Comparison of ENCODE assay signal across 9 mouse cellular contexts in genomic region chr10:18329096-18330038, GRCm38 (mm10). TPM values are rescaled to one million over a fixed set of nuclear protein-coding genes. Genes with fewer than 3 reads are reported as not detected.
DNase-seq lines count a peak whose midpoint lies in the region; ATAC-seq and TF ChIP-seq lines count a peak whose summit lies in the region.
"Had no signal": no experiment of that assay in that cellular context is flagged by ENCODE, and none has a peak within 500 bp of the region (broad histone marks: within the 10 kb centered on the region; RNA-seq: fewer than 3 reads in every experiment).

No protein-coding gene starts in this region.

- intact Hi-C loops in left cerebral cortex, adult 2 months (cut with DNase I), result no loop called here

- ATAC-seq in granulocyte monocyte progenitor cell, adult 5-6 weeks (replicated peaks; ENCODE audit: poor library complexity, severe bottlenecking), result peak; percentile 3; the same call in 1 of the 2 replicates
- peak; percentile 66 for ATAC-seq in intestine, embryonic 15.5 days
- ATAC-seq in liver, embryonic 15.5 days (ENCODE audit: insufficient read depth), result no peak

- 12% methylated on average over 23 of the region's 23 CpGs for WGBS in intestine, embryonic 15.5 days
- WGBS in liver, embryonic 15.5 days (ENCODE audit: insufficient replicate concordance), result 6% methylated on average over 22 of the region's 23 CpGs

- peak; percentile 22 to 26 for DNase-seq in left cerebral cortex, adult 2 months (ENCODE audit: extremely low spot score in 1 of 2, low spot score in 2 of 2)
- no peak for DNase-seq in left cerebral cortex, adult 11 months (ENCODE audit: low spot score)
- peak; percentile 40 for DNase-seq in cerebellum, postnatal 36 days
- peak; percentile 25 for DNase-seq in ovary, adult 18-20 months (ENCODE audit: low spot score)
- DNase-seq in thymus, postnatal 14 days, result no peak

- peak overlapping the region; percentile 30 for H3K9ac ChIP-seq in intestine, embryonic 15.5 days
- no peak overlapping the region for H3K9ac ChIP-seq in liver, embryonic 15.5 days

- peaks cover 14% of the 10 kb centered on the region for H3K4me1 ChIP-seq in intestine, embryonic 15.5 days (replicated peaks)
- H3K4me1 ChIP-seq in liver, embryonic 15.5 days (replicated peaks), result peaks cover 9% of the 10 kb centered on the region

- no peaks in the 10 kb centered on the region for H3K36me3 ChIP-seq in intestine, embryonic 15.5 days
- H3K36me3 ChIP-seq in liver, embryonic 15.5 days (replicated peaks), result no peaks in the 10 kb centered on the region

- peak overlapping the region; percentile 1; the same call in 1 of the 2 replicates for H3K4me3 ChIP-seq in left cerebral cortex, adult 2 months
- peak overlapping the region; percentile 25 for H3K4me3 ChIP-seq in intestine, embryonic 15.5 days (replicated peaks)
- H3K4me3 ChIP-seq in liver, embryonic 15.5 days (replicated peaks), result peak overlapping the region; percentile 17; the same call in 1 of the 2 replicates

- peak overlapping the region; percentile 75 for H3K4me2 ChIP-seq in intestine, embryonic 15.5 days (replicated peaks)
- H3K4me2 ChIP-seq in liver, embryonic 15.5 days, result peak overlapping the region; percentile 57

- no peaks in the 10 kb centered on the region for H3K27me3 ChIP-seq in intestine, embryonic 15.5 days (replicated peaks)
- no peaks in the 10 kb centered on the region for H3K27me3 ChIP-seq in liver, embryonic 15.5 days

- no peak overlapping the region for H3K27ac ChIP-seq in left cerebral cortex, adult 2 months
- H3K27ac ChIP-seq in intestine, embryonic 15.5 days, result peak overlapping the region; percentile 28; the same call in 1 of the 2 replicates
- no peak overlapping the region for H3K27ac ChIP-seq in liver, embryonic 15.5 days (replicated peaks)

- no peak for TF ChIP-seq CTCF in left cerebral cortex, adult 2 months (IDR thresholded peaks at IDR 0.05)

- no peaks in the 10 kb centered on the region for H3K9me3 ChIP-seq in intestine, embryonic 15.5 days
- no peaks in the 10 kb centered on the region for H3K9me3 ChIP-seq in liver, embryonic 15.5 days (replicated peaks)

RNA-seq across cellular contexts. Expression of gene Nhsl1, which starts 10.6 kb away (rescaled TPM):
- total RNA-seq in left cerebral cortex, adult 2 months (2021), result 10 to 100 TPM; 23.7 to 28.9 TPM
- 0.15 and 1.7 TPM in 2 replicates for total RNA-seq in granulocyte monocyte progenitor cell, adult 5-6 weeks (2014; fragmentation: Nextera tagmentation)
- total RNA-seq in granulocyte monocyte progenitor cell, adult 5-6 weeks (2017), result 0.93 and 1.0 TPM in 2 replicates
- polyA plus RNA-seq in intestine, embryonic 15.5 days (2015; fragmentation: Nextera tagmentation; extraction: Ambion mirVana), result 9.2 and 10.0 TPM in 2 replicates
- 0.45 and 0.71 TPM in 2 replicates for polyA plus RNA-seq in liver, embryonic 15.5 days (2015; fragmentation: Nextera tagmentation; extraction: Ambion mirVana)
- total RNA-seq: MEL had no signal

Comparison
In these comparisons a context has a peak if more than half of its experiments do, and no peak if none do; other contexts are left out.
1. DNase-seq: peak in left cerebral cortex, adult 2 months (2 of 2), cerebellum, postnatal 36 days (2 of 2) and ovary, adult 18-20 months (single experiment); none in left cerebral cortex, adult 11 months (single experiment) and thymus, postnatal 14 days (single experiment).
2. RNA of gene Nhsl1, which starts 10.6 kb away (total RNA-seq): 23.7 to 28.9 TPM in left cerebral cortex, adult 2 months; 0.15 to 1.7 TPM in granulocyte monocyte progenitor cell, adult 5-6 weeks; every median in the first group is over 4 times any median in the second.
3. Peak in every context shown above with its lines, with median percentiles within 50 percentile points of each other: H3K4me3 ChIP-seq.